Mouse (Mus musculus): ENCODE measurements at regions not wholly inside any gene's neighbourhood (a gene's known extent, or its start where the extent isn't known, plus 50 kb on each side); places are given as distances from the start of the nearest gene placed in this dataset.

GRCm38 (mm10) chr11:110588280-110588679 is 189.4 kb downstream of the Map2k6 start:
- no peak for ATAC-seq (ENCODE audit: poor library complexity, severe bottlenecking)

DNA sequence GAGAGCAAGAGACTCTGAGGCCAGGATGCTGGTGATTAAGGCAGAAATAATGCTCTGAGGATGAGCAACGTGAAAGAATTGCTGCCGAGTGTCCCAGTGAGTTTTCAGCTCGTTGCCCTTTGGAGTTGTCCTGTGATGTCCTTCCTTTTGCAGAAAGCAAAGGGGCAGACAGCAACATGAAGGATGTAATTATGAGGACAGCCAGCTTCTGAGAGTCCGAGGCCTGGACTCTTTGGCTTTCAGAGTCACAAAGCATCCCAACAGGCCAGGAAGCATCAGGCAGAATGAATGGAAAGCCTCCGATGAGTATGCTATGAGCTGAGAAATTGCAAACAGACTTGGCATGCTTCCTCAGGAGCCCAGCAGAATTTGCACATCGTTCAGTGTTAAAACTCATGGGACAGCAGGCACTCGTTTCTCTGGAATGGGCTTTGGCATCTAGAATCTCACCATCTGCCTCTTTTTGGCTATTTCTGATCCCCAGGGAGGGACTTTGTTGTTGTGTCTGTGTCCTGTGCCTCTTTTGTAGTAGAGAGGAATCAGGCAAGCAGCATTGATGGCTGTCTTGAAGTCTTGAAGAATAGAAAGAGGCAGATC is 196.4 kb downstream of the Map2k6 start:
- no peak for ATAC-seq (ENCODE audit: poor library complexity, severe bottlenecking)

GRCm38 (mm10) chr11:110605041-110605882 is 206.3 kb downstream of the Map2k6 start:
- peak; percentile 81 for ATAC-seq (ENCODE audit: poor library complexity, severe bottlenecking)

DNA sequence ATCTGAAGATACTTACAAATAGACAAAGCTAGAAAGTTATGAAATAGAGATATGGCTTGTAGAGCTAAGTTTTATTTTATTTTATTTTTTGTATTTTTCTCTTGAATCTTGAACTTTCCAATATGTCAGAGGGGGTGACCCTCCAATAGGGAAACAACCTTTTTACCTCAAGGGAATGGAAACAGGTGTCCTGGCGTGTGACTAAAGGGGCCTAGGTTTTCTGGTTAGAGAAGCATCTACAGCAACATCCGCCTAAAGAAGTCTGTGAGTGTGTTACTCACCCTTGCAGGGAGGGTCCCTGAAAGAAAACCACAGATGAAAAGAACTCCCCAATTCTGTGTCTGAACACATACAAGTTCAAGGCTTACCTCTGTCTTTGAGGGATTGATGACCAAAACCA is 210.4 kb downstream of the Map2k6 start:
- ATAC-seq (ENCODE audit: poor library complexity, severe bottlenecking), result no peak

DNA sequence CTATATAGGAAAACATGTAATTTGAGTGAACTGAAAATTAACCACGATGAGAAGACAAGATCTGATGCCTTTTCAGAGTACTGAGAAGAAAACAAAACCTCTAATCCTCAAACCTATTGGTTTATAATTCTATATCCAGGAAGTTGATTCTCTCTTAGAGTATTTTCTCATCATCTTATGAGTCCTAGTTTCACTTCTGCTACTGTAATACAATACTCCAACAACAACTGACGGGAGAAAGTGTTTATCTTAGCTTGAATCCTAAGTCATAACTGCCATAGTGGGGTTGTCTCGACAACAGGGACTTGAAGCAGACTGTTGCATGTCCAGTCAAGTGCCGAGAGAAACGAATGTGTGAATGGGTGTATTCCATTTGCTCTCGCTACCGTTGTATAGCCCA is 211.9 kb downstream of the Map2k6 start:
- ATAC-seq (ENCODE audit: poor library complexity, severe bottlenecking), result peak; percentile 87

DNA sequence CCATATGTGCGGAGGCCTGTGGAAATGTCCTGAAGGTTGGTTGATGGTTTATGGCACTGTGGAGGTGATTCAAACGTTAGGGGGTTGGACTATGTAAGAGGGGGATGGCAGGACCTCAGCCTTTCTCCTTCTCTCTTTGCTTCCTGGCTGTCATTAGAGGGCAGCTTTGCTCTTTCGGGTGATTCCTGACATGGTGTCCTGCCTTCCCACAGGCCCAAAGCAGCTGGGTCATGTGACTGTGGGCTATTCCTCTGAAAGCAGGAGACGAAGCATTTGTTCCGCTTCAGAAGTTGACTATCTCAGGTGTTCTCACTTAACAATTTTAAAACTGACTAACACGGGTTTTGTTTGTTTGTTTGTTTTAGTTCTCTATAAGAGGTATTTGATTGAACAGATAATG is 233.1 kb downstream of the Map2k6 start:
- ATAC-seq (ENCODE audit: poor library complexity, severe bottlenecking), result no peak

DNA sequence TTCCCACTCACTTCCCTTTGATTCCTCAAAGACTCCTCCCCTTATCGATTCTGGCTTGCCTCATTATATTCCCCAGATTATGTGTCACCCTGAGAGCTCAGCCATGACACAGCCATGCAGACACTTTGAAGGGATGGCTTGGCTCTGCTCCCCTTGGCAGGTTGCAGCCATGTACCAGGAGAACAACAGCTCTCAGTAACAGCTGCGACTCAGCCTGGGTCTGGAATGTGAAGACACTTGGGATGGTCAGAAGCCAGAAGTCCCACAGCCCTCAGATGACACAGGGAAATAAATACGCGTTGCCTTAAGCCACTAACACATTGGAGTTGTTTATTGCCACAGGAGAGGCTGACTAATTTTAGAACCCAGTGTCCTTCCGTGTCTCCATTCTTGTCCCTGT is 234.4 kb downstream of the Map2k6 start:
- ATAC-seq (ENCODE audit: poor library complexity, severe bottlenecking), result no peak

DNA sequence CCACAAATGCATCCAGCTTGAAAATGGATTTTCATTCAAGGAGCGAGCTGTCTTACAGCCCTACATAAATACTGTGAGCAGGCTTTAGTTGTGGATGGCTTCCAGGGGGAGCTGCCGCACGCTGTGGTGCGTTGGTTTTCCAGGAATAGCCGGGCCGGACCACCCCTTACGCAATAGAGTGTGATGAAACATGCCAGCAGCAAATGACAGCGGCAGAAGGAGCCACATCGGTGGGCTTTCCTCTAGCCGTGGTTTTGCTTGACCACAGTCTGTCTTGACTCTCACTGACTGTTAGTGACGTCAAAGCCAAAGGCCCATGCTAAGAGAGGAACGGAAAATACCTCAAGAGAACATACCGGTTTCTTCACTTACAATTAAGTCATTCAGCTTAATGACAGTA is 243.6 kb downstream of the Map2k6 start:
- ATAC-seq (ENCODE audit: poor library complexity, severe bottlenecking), result peak; percentile 93

GRCm38 (mm10) chr11:110649575-110650210 is 250.8 kb downstream of the Map2k6 start:
- ATAC-seq (ENCODE audit: poor library complexity, severe bottlenecking), result no peak

DNA sequence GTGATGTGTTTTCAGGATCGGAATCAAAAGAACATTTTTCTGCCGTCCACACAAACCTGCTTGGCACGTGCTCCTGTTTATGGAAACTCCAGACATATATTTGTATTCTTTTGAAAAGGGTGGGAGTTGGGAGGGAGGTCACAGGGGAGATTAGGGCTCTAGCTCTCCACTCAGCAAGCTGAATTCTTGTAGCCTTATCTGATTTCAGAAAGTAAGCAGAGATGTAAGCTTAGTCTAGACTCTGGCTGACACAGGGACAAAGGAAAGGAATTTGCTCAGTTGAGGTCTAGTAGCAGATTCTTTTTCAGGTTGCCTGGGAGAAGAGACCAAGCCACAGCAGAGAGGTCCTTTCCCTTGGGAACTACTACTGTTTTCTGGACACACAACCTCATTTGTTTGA is 253.1 kb downstream of the Map2k6 start:
- no peak for ATAC-seq (ENCODE audit: poor library complexity, severe bottlenecking)

DNA sequence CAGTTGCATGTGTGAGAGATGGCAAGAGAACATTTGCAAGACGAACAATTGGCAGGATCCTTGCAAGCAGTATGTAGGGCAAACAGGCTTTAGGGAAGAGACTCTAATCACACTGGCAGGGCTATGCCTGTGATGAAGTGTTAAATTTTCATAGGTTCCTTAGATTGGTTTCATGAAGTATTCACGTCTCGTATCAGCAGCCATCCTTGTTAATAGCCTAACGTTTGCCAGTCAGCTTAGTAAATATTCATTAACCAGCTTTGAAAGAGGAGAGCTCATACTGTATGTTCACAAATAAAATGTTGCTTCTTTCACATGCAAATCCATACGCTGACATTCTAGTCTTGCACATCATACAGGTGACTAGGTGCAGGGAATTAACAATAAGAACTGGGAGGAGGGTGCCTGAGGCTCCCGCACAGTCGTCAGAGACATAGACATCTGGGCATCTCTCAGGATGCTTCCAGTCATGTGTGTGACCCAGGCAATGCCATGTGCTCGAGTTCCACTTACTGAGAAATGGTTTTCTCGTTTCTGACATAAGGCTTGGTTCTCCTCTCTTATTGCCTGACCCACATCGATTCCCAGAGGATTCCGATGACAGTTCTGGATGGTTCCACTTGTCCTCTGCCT is 257.7 kb downstream of the Map2k6 start:
- no peak for ATAC-seq (ENCODE audit: poor library complexity, severe bottlenecking)

DNA sequence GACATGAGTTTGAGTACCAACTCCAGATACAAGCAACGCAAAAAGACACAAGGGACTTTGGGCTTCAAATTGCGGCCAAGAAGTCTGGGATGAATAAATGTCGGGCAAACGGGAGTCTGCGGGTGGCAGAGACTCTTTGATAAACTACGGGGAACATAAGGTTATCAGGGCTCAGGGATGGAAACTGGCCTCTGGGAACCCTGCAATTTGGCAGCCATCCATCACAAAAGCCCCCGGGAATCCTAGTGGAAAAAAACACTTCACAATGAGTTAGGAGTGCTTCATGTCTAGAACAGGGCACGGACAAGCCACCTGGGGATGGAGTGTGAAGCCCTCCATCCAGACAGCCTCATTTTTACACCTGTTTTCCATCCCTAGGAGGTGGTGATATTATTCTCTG is 258.9 kb downstream of the Map2k6 start:
- no peak for ATAC-seq (ENCODE audit: poor library complexity, severe bottlenecking)

DNA sequence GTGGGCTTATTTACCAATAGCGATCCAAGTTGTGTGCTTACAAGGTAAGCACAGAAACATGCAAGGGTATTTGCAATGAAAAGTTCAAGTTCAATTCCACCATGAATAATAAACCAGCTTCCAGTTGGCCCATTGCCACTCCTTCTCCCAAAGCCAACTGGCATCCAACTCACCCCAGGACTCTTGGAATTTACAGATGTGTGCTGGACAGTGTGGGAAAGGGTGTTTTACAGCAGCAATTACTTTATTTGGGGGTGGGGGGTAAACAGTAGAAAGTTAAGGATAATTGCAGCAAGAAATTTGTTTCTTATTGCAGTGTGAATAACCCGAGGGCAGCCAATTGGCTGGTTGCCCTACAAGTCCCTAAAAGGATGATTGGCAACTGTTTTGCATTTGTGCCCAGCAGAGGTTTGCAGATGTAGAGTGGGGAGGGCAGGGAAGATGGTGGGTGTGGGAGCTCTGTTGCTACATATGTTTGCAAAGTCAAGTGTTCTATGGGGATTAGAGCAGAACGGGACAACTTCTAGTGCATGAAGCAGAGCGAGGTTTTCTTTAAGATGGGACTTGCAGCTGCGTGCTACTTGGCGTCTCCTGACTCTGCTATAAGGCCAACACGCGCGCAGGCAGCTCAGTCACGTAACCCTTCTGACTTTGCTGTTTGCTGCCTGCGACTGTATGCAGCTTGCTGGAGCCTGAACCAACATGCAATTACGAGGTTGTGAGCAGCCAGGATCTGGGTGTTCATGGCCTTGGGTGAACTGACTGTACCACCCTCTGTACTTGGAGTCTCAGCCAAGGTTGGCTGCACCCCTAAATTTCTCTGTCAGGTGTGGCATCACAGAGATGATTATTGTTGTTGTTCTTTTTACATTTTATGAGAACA is 271.9 kb downstream of the Map2k6 start:
- no peak for ATAC-seq (ENCODE audit: poor library complexity, severe bottlenecking)

- ATAC-seq (ENCODE audit: poor library complexity, severe bottlenecking), result no peak
Observed at GRCm38 (mm10) chr11:110672941-110673340, 274.0 kb downstream of the Map2k6 start.

GRCm38 (mm10) chr11:110692824-110693223 is 275.0 kb upstream of the Kcnj16 start:
- peak; percentile 75 for ATAC-seq (ENCODE audit: poor library complexity, severe bottlenecking)

DNA sequence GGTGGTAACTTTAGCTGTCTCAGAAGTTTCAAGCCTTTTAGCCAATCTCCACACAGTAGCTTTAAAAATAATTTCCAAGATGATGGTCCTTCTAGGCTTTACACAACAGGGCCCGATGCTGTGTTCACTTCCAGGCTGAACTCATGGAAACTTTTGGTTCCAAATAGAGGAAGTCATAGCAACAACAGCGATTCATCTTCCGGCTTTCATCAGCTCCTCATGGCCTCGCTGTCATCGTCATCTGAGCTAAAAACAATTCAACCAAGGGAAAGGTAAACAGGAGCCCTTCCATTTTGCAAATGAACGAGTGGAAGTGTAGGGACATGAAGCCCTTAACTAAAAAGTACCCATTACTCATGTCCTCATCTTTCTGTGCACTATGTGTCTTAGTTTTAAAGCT is 270.8 kb upstream of the Kcnj16 start:
- ATAC-seq (ENCODE audit: poor library complexity, severe bottlenecking), result peak; percentile 71

DNA sequence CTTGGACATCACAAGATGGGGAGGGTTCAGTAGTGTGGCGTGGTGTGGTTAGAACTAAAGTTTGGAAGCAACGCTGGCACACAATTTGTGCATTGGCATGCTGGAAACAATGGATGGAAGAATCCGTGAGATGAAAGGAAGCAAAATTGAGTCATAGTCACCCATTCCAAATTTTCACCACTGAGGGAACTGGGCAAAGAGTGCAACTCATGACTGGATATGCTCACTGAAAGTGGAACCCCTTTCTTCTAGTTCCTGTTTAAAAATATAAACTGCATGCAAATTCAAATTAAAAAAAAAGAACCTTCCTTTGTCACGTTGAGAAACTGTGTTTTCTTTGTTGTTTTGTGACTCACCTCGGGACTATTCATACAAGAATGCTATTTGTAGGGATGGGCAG is 269.5 kb upstream of the Kcnj16 start:
- peak; percentile 42 for ATAC-seq (ENCODE audit: poor library complexity, severe bottlenecking)

DNA sequence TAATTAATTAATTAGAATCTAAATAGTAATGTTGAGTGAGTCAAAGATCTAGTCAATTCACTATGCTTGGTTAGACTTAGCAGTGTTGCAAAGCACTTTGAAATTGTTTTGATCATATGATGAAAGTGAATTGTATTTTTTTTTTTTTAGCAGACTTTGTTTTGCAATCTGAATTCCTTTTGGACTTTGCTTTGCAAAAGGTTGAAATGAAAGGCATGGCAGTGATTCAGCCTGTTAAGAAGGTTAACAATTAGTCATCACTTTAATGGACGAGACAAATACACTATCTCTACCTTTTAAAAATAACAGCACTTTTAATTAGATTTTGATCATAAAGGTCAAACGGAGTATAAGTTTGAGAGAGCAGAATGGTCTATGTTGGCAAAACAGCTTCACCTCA is 266.9 kb upstream of the Kcnj16 start:
- no peak for ATAC-seq (ENCODE audit: poor library complexity, severe bottlenecking)

DNA sequence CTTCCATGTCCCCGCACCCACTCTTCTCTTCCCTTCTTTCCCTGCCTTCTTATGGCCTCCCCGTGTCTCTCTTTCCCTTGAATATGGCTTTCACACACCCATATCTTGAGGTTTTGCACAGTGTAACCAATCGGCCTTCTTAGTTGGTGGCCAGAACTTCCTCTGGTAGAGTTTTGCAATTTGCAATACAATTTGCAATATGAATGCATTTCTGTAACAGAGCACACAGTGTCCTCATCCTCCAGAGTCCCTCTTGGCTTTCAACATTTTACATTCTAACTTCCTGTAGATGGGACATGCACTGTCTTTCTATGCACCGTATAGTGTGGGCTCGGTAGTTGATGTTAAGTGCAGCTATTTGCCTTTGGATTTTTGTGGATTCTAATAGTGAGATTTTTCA is 265.7 kb upstream of the Kcnj16 start:
- ATAC-seq (ENCODE audit: poor library complexity, severe bottlenecking), result peak; percentile 80

DNA sequence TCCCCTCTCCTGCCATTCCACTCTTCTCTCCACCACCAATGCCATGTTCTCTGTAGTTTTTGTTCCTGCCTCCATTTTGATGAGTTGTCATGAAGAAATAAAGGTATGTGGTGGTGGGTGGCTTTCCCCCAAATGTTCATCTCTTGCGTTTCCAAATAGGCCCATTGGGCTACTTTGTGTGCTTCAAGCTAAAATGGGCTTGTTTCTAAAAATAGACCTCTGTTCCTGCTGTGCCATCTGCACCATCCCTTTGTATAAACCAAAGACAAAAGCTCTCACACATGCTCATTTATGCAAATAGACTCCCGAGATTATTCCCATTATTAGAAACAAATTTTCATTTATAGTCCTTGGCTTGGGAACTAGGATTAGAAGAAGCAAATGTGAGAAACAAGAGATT is 264.3 kb upstream of the Kcnj16 start:
- ATAC-seq (ENCODE audit: poor library complexity, severe bottlenecking), result no peak

DNA sequence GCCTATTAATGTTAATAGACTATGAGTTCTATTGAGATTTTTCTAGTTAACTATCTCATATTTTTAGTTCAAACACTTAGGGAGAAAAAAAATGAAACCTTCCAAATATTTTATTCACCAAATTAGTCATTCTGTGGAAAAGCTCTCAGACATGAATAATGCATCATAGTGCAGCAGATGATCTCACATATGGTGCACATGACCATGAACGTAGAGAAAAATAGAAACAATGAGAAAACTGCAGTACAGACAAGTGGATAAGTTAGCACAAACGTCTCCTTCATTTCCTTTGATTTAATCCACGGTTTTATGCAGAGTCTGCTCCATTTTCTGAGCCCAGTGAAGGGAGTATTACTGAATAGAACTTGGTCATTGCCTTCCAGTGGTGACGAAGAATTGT is 260.5 kb upstream of the Kcnj16 start:
- ATAC-seq (ENCODE audit: poor library complexity, severe bottlenecking), result no peak
